Mouse (Mus musculus) bone marrow macrophage, adult 2 months (primary cell): Measurements from ENCODE around the gene Bcr.

Source experiments
- CTCF ChIP-seq: IDR thresholded peaks from 2 replicates; pipeline ENCODE4 v1.5.1; 2012; ENCODE audit warnings: low read depth, mild to moderate bottlenecking, low read length, moderate library complexity
- POLR2A ChIP-seq: IDR thresholded peaks from 2 replicates; pipeline ENCODE4 v1.6.1; 2012; ENCODE audit warnings: mild to moderate bottlenecking, low read depth, low read length, borderline replicate concordance

GRCm38 (mm10) chr10:75165825-75166481 lies 105.6 kb downstream of the Bcr start:
- no peak for TF ChIP-seq CTCF
- no peak for TF ChIP-seq POLR2A
